Mouse (Mus musculus): ENCODE results near the gene Cd9.

GRCm38 (mm10) chr6:125460589-125460988 lies 34.0 kb downstream of the Cd9 start:
- TF ChIP-seq CTCF (IDR thresholded peaks at IDR 0.05; ENCODE audit: control insufficient read depth, insufficient read depth, insufficient replicate concordance, low read depth, low read length) (no peak), POLR2A (IDR thresholded peaks at IDR 0.05; ENCODE audit: control insufficient read depth, low read depth, low read length) (no peak)

Measured in testis, adult 2 months (tissue).